Mouse (Mus musculus) cortical plate, adult 2 months (tissue): ENCODE measurements around the gene Lilr4b.

ENCODE experiments used
- CTCF ChIP-seq: fragments of 200-500 bp; IDR thresholded peaks from 2 replicates; pipeline ENCODE4 v1.5.1; 2011; ENCODE audit warnings: mild to moderate bottlenecking, control low read depth, low read length; ENCODE audit not compliant: insufficient read depth; ENCODE audit errors: extremely low read depth
- POLR2A ChIP-seq: fragments of 200-500 bp; IDR thresholded peaks from 2 replicates; pipeline ENCODE4 v1.6.1; 2011; ENCODE audit warnings: mild to moderate bottlenecking, low read length, control low read depth; ENCODE audit not compliant: insufficient read depth; ENCODE audit errors: extremely low read depth

DNA sequence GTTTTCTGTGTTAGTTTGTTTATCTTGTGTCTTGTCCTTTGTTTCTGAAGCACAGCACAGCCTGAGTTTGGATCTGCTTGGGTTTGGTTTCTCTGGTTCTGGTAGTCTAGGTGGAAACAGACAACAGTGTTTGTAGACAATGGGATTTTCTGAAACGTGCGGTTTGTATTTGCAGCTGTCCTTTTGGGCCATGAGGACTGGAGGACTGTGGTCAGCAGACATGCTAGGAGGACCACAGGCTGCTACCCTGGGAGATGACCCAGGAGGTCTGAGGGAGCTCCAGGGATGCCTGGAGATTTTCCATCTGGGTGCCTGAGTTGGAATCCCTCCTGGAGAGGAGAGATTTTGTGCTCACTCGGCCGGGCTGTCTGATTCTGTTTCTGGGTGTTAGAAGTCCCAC, 46.2 kb downstream of the Lilr4b start:
- no peak for TF ChIP-seq POLR2A
- no peak for TF ChIP-seq CTCF
